Mouse (Mus musculus) brain, embryonic 14.5 days (tissue): Measurements from ENCODE around the gene Kcnv2. TPM values are rescaled to one million over a fixed set of nuclear protein-coding genes. Genes with fewer than 3 reads are reported as not detected.

Experiments used
- DNase-seq: peaks from one replicate; pipeline ENCODE4 v3.0.0-alpha.2; 2011; ENCODE audit warnings: low read depth
- CTCF ChIP-seq: fragments of 200-500 bp; IDR thresholded peaks from 2 replicates; pipeline ENCODE4 v1.5.1; 2012; ENCODE audit warnings: inconsistent platforms, mild to moderate bottlenecking, moderate library complexity, borderline replicate concordance; ENCODE audit not compliant: insufficient read depth, insufficient read length; ENCODE audit errors: extremely low read depth
- POLR2A ChIP-seq: fragments of 200-500 bp; IDR thresholded peaks from 2 replicates; pipeline ENCODE4 v1.6.1; 2012; ENCODE audit warnings: mild to moderate bottlenecking, inconsistent platforms, borderline replicate concordance; ENCODE audit not compliant: poor library complexity, insufficient read depth, insufficient read length, severe bottlenecking; ENCODE audit errors: extremely low read depth
- polyA plus RNA-seq: library from polyadenylated mRNA; depleted of rRNA; stranded (reverse); fragments of >200 nt; gene quantifications from 2 replicates; pipeline ENCODE4 v1.2.3, GENCODE M21; 2012; rRNA removed

Kcnv2 gene
- 0.01 and 0.08 TPM in 2 replicates for polyA plus RNA-seq

GRCm38 (mm10) chr19:27322281-27322680 lies at the start of gene Kcnv2:
Gene Kcnv2, plus strand, starts transcription at chr19:27322588.
- no peak for DNase-seq
- TF ChIP-seq POLR2A (no peak), CTCF (no peak)

DNA sequence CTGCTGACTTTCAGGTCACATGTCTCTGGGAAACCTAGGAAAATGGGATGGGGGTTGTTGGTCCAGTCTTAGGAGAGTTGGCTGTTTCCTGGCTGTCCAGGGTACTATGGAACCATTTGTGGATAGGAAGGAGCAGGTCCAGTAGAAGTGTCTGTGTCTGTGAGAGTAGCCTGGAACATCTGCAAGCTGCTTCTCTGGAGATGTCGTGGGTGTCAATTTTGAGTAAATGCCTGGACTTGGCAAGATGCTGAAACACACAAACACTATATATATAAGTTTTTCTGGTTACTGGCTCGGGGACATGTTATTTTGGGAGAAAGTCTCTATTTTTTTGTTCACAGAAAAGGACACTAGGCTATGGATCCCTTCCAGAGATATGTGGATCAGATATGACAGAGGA lies 49.0 kb upstream of the Kcnv2 start:
- DNase-seq = no peak
- TF ChIP-seq POLR2A (no peak), CTCF (no peak)

- TF ChIP-seq CTCF (no peak), POLR2A (no peak)
- DNase-seq = no peak
Observed at GRCm38 (mm10) chr19:27274382-27274781, 48.0 kb upstream of the Kcnv2 start.

DNA sequence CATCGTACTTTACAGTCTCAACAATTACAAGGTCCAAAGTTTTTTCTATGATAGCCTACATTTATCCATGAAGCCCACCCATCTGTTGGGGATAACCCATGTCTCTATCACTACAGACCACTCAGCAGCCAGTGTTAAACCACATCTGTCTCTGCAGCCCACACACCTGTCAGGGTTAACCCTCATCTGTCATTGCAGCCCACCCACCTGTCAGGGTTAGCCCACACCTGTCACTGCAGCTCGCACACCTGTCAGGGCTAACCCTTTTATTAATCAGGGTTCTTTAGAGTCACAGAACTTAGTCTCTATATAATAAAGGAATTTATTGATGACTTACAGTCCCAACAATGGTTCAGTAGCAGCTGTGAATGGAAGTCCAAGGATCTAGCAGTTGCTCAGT lies 43.2 kb upstream of the Kcnv2 start:
- DNase-seq = no peak
- TF ChIP-seq CTCF = no peak
- TF ChIP-seq POLR2A = no peak

- no peak for DNase-seq
- no peak for TF ChIP-seq POLR2A
- no peak for TF ChIP-seq CTCF
Observed at GRCm38 (mm10) chr19:27310039-27310438, 12.3 kb upstream of the Kcnv2 start.

- no peak for TF ChIP-seq POLR2A
- TF ChIP-seq CTCF = no peak
- DNase-seq = no peak
Observed at GRCm38 (mm10) chr19:27311311-27311710, 11.1 kb upstream of the Kcnv2 start.

GRCm38 (mm10) chr19:27312266-27313079 lies 9.9 kb upstream of the Kcnv2 start:
- no peak for DNase-seq
- TF ChIP-seq CTCF = no peak
- no peak for TF ChIP-seq POLR2A

DNA sequence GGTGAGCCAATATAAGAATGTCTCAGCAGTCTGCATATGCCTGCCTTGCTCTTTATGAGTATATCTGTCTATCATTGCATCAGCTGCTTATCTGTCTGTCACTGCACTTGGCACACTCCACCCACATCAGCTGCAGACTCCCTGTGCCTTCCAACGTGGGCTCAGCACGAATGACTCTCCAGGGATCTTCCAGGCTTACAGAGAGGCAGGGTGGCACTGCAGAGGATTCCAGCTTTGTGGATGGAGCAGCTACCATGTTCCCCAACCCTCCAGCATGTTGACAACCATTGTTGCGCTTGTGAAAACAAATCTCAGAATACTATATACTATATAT lies 9.3 kb upstream of the Kcnv2 start:
- peak; percentile 35 for DNase-seq
- TF ChIP-seq POLR2A (no peak), CTCF (no peak)

- no peak for TF ChIP-seq POLR2A
- TF ChIP-seq CTCF = no peak
- DNase-seq = no peak
Observed at GRCm38 (mm10) chr19:27316313-27317258, 5.8 kb upstream of the Kcnv2 start.

DNA sequence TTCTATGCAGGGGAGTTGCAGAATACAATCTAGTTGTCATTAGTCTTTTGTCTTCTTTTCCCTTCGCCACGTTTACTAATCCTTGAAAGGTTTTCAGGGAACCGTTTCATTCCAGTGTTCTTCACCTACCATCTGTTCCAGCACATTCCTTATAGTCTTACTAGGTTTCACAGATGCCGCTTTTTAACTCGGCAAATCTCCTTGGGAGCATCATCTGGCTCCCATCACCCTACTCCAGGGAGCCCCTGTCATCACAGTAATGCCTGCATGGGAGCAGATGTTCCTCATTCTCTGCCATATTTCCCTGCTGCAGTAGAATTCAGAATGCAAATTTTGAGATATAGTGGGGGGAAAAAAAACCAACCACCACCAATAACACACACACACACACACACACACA lies 5.1 kb upstream of the Kcnv2 start:
- no peak for TF ChIP-seq CTCF
- TF ChIP-seq POLR2A = no peak
- DNase-seq = peak; percentile 75

DNA sequence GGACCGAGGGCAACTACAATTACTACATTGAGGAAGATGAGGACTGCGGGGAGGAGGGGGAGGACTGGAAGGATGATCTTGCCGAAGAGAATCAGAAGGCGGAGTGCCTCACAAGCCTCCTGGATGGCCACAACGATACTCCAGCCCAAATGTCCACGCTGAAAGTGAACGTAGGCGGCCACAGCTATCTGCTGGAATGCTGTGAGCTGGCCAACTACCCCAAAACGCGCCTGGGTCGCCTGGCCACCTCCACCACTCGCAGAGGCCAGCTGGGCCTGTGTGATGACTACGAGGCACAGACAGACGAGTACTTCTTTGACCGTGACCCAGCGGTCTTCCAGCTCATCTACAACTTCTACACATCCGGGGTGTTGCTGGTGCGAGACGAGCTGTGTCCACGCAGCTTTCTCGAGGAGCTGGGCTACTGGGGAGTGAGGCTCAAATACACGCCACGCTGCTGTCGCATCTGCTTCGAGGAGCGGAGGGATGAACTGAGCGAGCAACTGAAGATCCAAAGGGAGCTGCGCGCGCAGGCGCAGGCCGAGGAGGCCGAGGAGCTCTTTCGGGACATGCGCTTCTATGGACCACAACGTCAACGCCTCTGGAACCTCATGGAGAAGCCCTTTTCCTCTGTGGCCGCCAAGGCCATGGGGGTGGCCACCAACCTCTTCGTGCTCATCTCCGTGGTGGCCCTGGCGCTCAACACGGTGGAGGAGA lies 681 bp downstream of the Kcnv2 start:
- TF ChIP-seq POLR2A (no peak), CTCF (no peak)

GRCm38 (mm10) chr19:27325558-27325957 lies 3.2 kb downstream of the Kcnv2 start:
- DNase-seq = no peak
- no peak for TF ChIP-seq CTCF
- TF ChIP-seq POLR2A = no peak

More for the DNA sequence above, 681 bp downstream of the Kcnv2 start:
- no peak for DNase-seq
